Mouse (Mus musculus) lung, embryonic 16.5 days (tissue): ENCODE measurements around the gene Lpxn. TPM values are rescaled to one million over a fixed set of nuclear protein-coding genes. Genes with fewer than 3 reads are reported as not detected.

Source experiments
- ATAC-seq: fragments of 200-750 bp; cut with Nextera tagmentation; 2 replicates; pipeline ENCODE4 v1.8.0; 2017; ENCODE audit warnings: low read depth, mild to moderate bottlenecking, moderate library complexity
- H3K27ac ChIP-seq: fragments of 300-500 bp; sonication (generic); 2 replicates; pipeline ENCODE4 v1.5.1; 2014; ENCODE audit warnings: mild to moderate bottlenecking, control low read depth, low read length
- H3K27me3 ChIP-seq: fragments of 300-500 bp; sonication (generic); 2 replicates; pipeline ENCODE4 v1.6.1; 2014; ENCODE audit warnings: low read depth, low read length, mixed read lengths; ENCODE audit not compliant: control insufficient read depth, insufficient read depth
- H3K36me3 ChIP-seq: fragments of 300-500 bp; sonication (generic); 2 replicates; pipeline ENCODE4 v1.6.1; 2014; ENCODE audit warnings: low read length; ENCODE audit not compliant: control insufficient read depth, insufficient read depth
- H3K4me1 ChIP-seq: fragments of 300-500 bp; sonication (generic); replicated peaks from 2 replicates; pipeline ENCODE4 v1.6.1; 2014; ENCODE audit warnings: low read length, mixed read lengths; ENCODE audit not compliant: control insufficient read depth, insufficient read depth
- H3K4me2 ChIP-seq: fragments of 300-500 bp; sonication (generic); 2 replicates; pipeline ENCODE4 v1.6.1; 2014; ENCODE audit warnings: low read depth, low read length, control low read depth
- H3K4me3 ChIP-seq: fragments of 300-500 bp; sonication (generic); 2 replicates; pipeline ENCODE4 v1.5.1; 2014; ENCODE audit warnings: mild to moderate bottlenecking, low read length, control low read depth
- H3K9ac ChIP-seq: fragments of 300-500 bp; sonication (generic); 2 replicates; pipeline ENCODE4 v1.6.1; 2014; ENCODE audit warnings: low read length, control low read depth
- H3K9me3 ChIP-seq: fragments of 300-500 bp; sonication (generic); 2 replicates; pipeline ENCODE4 v1.6.1; 2016; ENCODE audit warnings: low read length; ENCODE audit not compliant: control insufficient read depth
- WGBS: fragments of 180-500 bp; shearing (Covaris S2); extraction: QIAGEN DNeasy Blood & Tissue Kit; methylation state at CpG from one replicate; pipeline ENCODE4 v1.1.7; 2014; 5-methylcytosine and 5-hydroxymethylcytosine counted together
- polyA plus RNA-seq: library from polyadenylated mRNA; unstranded; fragments of >200 nt; fragmentation: Nextera tagmentation; extraction: Ambion mirVana; gene quantifications from 2 replicates; pipeline ENCODE4 v1.2.1, GENCODE M21; 2015

Lpxn gene
- polyA plus RNA-seq, 1 experiment from 2014 or later, result 2.0 TPM

- Histone ChIP-seq H3K4me2 (no peak overlapping the region), H3K27ac (no peak overlapping the region), H3K4me1 (peaks cover 6% of the 10 kb centered on the region; the same call in 1 of the 2 replicates), H3K9me3 (no peaks in the 10 kb centered on the region), H3K9ac (no peak overlapping the region), H3K4me3 (no peak overlapping the region), H3K27me3 (no peaks in the 10 kb centered on the region), H3K36me3 (peaks cover 2% of the 10 kb centered on the region; the same call in 1 of the 2 replicates)
- ATAC-seq, result no peak
- WGBS, result 88% methylated on average over 2 of the region's 2 CpGs
These were observed 9.1 kb upstream of the Lpxn start for GRCm38 (mm10) chr19:12786803-12787395.

DNA sequence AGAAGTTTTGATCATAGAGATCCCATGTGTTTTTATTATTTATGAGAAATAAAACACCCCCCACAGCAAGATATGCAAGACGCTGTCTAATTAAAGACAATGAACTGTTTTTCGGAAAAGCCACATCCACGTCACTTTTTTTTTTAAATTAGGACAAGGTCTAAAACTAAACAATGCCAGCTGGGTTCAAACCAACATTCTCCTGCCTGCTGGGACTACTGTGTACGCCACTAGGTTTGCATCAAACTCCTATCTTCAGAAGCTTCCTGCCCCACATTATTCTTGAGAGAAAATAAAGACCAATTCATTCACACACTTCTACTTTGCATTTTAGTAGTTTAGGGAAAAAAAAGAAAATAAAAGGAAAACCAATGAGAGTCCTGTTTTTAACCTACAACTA, 8.3 kb upstream of the Lpxn start:
- Histone ChIP-seq H3K9ac (no peak overlapping the region), H3K27me3 (no peaks in the 10 kb centered on the region), H3K4me1 (peaks cover 6% of the 10 kb centered on the region; the same call in 1 of the 2 replicates), H3K4me2 (no peak overlapping the region), H3K27ac (no peak overlapping the region), H3K4me3 (no peak overlapping the region), H3K9me3 (no peaks in the 10 kb centered on the region), H3K36me3 (peaks cover 2% of the 10 kb centered on the region; the same call in 1 of the 2 replicates)
- 86% methylated on average over 4 of the region's 4 CpGs for WGBS
- ATAC-seq, result no peak

DNA sequence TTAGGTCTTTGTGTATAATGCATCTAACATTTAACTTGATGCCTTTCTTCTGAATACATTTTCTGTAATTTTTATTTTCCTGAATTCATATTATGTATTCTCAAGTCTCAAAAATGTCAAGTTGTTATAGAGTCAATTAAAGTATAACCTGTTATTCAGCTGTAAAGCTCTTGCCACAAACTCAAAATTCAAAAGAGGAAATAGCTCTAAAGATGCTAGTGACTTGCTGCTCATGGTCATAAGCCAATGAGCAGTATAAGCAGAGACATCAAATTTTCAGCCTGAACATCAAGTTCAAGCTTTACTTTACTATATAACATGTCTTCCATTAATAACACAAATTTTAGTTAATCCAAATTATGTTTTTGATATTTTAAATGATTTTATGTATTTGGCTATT, 3.6 kb upstream of the Lpxn start:
- Histone ChIP-seq H3K4me2 (no peak overlapping the region), H3K27ac (no peak overlapping the region), H3K27me3 (no peaks in the 10 kb centered on the region), H3K9ac (no peak overlapping the region), H3K9me3 (no peaks in the 10 kb centered on the region), H3K4me3 (no peak overlapping the region), H3K4me1 (peaks cover 6% of the 10 kb centered on the region), H3K36me3 (no peaks in the 10 kb centered on the region)
- no peak for ATAC-seq

- Histone ChIP-seq H3K4me1 (peaks cover 6% of the 10 kb centered on the region), H3K4me2 (peak overlapping the region; percentile 59), H3K9me3 (no peaks in the 10 kb centered on the region), H3K27me3 (no peaks in the 10 kb centered on the region), H3K36me3 (no peaks in the 10 kb centered on the region), H3K27ac (peak overlapping the region; percentile 100), H3K4me3 (peak overlapping the region; percentile 98), H3K9ac (peak overlapping the region; percentile 98)
- under 1% methylated on average over 38 of the region's 39 CpGs for WGBS
- peak; percentile 68 for ATAC-seq
These were observed 1.6 kb upstream of the Lpxn start for GRCm38 (mm10) chr19:12794056-12795044.

- Histone ChIP-seq H3K4me1 (peaks cover 6% of the 10 kb centered on the region), H3K9me3 (no peaks in the 10 kb centered on the region), H3K36me3 (no peaks in the 10 kb centered on the region), H3K9ac (peak overlapping the region; percentile 98), H3K27ac (peak overlapping the region; percentile 100), H3K4me2 (peak overlapping the region; percentile 59; the same call in 1 of the 2 replicates), H3K4me3 (peak overlapping the region; percentile 98), H3K27me3 (no peaks in the 10 kb centered on the region)
- WGBS, result 2% methylated on average over 35 of the region's 63 CpGs
- no peak; the same call in 1 of the 2 replicates for ATAC-seq
These were observed 883 bp upstream of the Lpxn start for GRCm38 (mm10) chr19:12795110-12795509.

DNA sequence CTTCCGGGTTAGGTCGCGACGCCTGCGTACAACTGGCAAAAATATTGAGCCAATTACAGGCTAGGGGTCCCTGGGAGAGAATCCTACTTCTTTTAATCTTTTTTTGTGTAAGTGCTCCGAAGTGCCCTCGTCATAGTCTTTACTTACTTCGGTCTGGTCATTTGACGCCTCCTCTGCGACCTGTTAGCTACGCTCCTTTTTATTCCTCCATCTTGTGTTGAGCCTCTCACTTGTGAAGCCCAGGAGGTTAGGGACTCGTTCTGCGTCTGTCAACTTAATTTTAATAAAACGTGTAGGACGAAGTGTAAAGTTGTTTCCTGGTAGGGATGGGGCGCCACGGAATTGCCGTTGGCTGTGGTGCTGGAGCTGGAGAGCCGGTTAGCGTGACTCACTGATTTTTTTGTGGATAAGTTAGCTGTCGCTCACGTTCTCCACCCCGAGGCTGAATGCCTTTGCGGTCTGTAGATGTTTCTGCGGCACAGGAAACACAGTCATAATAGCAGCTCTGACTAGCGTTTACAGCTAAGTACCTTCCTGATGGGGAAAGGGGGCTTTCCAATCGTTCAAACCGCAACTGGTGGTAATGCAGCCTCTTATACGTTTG, 437 bp downstream of the Lpxn start:
- Histone ChIP-seq H3K4me1 (peaks cover 2% of the 10 kb centered on the region), H3K27ac (peak overlapping the region; percentile 100), H3K9ac (peak overlapping the region; percentile 82), H3K36me3 (no peaks in the 10 kb centered on the region), H3K27me3 (no peaks in the 10 kb centered on the region), H3K4me2 (peak overlapping the region; percentile 82), H3K9me3 (no peaks in the 10 kb centered on the region), H3K4me3 (peak overlapping the region; percentile 98)
- peak; percentile 16 for ATAC-seq
- WGBS, result under 1% methylated on average over 29 of the region's 29 CpGs

DNA sequence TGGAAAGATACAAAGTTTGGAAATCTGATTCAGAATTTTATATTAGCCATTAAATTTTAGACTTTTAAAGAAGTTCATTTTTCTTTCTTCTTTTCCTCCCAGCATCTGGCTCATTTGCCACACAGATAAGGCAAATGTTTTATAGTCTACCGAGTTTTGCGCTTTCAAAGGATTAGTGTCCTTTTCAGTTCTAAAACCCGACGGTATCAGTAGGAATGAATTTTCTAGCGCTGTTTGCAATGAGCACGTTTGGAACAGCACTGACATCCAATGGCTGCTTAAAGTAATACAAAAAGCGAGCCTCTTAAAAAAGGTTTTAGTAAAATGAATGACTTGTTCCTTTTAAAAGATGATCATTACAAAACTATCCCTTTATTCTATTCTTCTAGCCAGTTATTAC, 1.1 kb downstream of the Lpxn start:
- Histone ChIP-seq H3K4me2 (peak overlapping the region; percentile 82), H3K36me3 (no peaks in the 10 kb centered on the region), H3K4me3 (peak overlapping the region; percentile 98), H3K27ac (peak overlapping the region; percentile 100), H3K4me1 (no peaks in the 10 kb centered on the region; the same call in 1 of the 2 replicates), H3K9me3 (no peaks in the 10 kb centered on the region), H3K9ac (peak overlapping the region; percentile 82), H3K27me3 (no peaks in the 10 kb centered on the region)
- WGBS, result under 1% methylated on average over 7 of the region's 7 CpGs
- no peak for ATAC-seq

DNA sequence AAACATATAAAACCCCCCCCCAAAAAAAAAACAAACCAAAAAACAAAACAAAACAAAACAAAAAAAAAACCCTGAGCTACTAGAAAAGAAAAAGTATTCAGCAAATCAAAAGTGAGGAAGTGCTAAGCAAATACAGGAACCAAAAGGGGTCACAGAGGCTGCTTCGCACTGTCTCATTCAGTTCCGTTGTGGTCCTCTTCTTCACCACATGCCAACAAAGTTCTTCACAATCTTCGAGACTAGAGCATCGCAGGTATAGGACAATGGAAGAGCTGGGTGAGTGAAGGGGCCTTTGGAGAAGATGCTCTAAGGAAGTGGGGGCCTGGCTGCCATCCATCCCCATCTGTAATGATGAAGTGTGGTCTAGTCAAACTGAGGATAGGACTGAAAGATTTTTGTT, 2.4 kb downstream of the Lpxn start:
- H3K4me1 ChIP-seq, result no peaks in the 10 kb centered on the region
- no peak overlapping the region for H3K4me3 ChIP-seq
- H3K27me3 ChIP-seq, result no peaks in the 10 kb centered on the region
- H3K27ac ChIP-seq, result no peak overlapping the region
- H3K36me3 ChIP-seq, result no peaks in the 10 kb centered on the region
- WGBS, result 70% methylated on average over 4 of the region's 4 CpGs
- H3K4me2 ChIP-seq, result no peak overlapping the region
- H3K9me3 ChIP-seq, result no peaks in the 10 kb centered on the region
- ATAC-seq, result no peak
- H3K9ac ChIP-seq, result no peak overlapping the region

DNA sequence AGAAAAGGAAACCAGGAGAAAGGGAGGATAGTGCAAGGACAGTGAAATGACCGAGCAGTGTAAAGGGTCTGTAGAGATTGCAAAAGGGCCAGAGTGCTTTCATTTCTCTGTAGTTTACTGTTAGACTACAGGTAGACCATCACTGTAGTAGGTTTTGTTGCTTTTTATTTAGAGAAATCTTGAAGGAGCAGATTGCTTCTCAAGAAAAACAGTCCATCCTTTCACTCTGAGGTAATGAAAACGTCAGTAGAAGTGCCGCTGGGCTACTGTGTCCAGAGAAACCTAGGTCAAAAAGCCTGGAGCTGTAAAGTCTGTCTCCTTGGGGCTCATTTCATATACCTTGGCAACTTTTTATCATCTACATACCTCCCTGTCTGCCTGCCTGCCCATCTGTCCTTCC, 3.1 kb downstream of the Lpxn start:
- Histone ChIP-seq H3K9me3 (no peaks in the 10 kb centered on the region), H3K4me2 (no peak overlapping the region), H3K9ac (no peak overlapping the region), H3K4me1 (no peaks in the 10 kb centered on the region), H3K36me3 (no peaks in the 10 kb centered on the region), H3K27me3 (no peaks in the 10 kb centered on the region), H3K4me3 (no peak overlapping the region), H3K27ac (no peak overlapping the region)
- ATAC-seq, result no peak
- WGBS, result 81% methylated on average over 3 of the region's 3 CpGs
